Mouse (Mus musculus): ENCODE data around the gene Mog.

DNA sequence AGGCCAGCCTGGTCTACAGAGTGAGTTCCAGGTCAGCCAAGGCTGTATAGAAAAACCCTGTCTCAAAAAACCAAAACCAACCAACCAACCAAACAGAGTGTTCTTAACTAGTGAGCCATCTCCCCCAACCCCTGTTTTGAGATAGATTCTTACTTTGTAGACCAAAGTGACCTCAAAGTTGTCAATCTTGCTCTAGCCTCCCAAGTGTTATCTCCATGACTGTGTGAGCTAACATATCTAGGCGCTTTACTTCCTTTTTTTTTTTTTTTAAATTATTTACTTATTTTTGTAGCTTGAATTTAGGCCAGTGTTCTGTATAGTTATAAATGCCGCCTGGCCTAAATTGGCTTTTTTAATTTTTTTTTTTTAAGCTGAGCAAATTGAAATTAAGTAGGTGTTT is 42.8 kb upstream of the Mog start:
- TF ChIP-seq MXI1 (IDR thresholded peaks at IDR 0.05; ENCODE audit: low read depth, low read length), result no peak
- no peak for TF ChIP-seq ZNF384 (IDR thresholded peaks at IDR 0.05; ENCODE audit: low read depth, low read length)
- no peak for TF ChIP-seq CTCF (conservative IDR thresholded peaks at IDR 0.05 in 1 of 2, IDR thresholded peaks at IDR 0.05 in 1 of 2; ENCODE audit: low read depth in 2 of 2, low read length in 2 of 2)
- no peak for TF ChIP-seq ETS1 (conservative IDR thresholded peaks at IDR 0.05; ENCODE audit: low read depth, low read length)
